Mouse (Mus musculus): ENCODE data around the gene Wdr25. TPM values are rescaled to one million over a fixed set of nuclear protein-coding genes. Genes with fewer than 3 reads are reported as not detected.

Wdr25 gene
- polyA plus RNA-seq, 1 experiment from 2014 or later: 6.8 TPM

DNA sequence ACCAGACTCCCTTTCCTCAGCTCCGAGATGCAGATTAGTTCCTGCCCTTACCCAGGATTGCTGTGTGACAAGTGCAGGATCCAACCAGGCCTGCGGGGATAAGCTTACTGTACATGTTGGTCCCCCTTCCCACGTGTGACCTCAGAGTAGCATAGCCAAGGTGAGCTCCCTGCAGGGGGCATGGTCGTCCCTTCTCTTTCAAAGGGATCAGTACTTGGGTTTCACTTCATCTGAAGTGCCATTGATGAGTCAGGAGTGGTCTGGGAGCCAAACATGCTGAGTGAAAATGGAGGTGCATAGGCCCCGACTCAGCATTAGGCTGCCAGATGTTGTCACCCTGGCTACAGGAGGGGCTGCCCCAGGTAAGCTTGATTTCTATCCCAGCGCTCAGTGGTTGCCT lies 91.6 kb downstream of the Wdr25 start:
- no peak for ATAC-seq (ENCODE audit: insufficient number of reproducible peaks, insufficient read depth, low FRiP score, low read depth)
- Histone ChIP-seq H3K27ac (ENCODE audit: low read length) (no peak overlapping the region), H3K4me3 (ENCODE audit: low read depth, low read length) (no peak overlapping the region), H3K9ac (replicated peaks; ENCODE audit: low read depth, low read length) (no peak overlapping the region), H3K4me2 (replicated peaks; ENCODE audit: low read depth, low read length) (no peak overlapping the region), H3K4me1 (ENCODE audit: control insufficient read depth, insufficient read depth, low read length) (no peaks in the 10 kb centered on the region), H3K9me3 (ENCODE audit: control insufficient read depth, low read depth, low read length) (no peaks in the 10 kb centered on the region), H3K27me3 (ENCODE audit: control insufficient read depth, insufficient read depth, low read length) (no peaks in the 10 kb centered on the region), H3K36me3 (ENCODE audit: control insufficient read depth, insufficient read depth, low read length) (no peaks in the 10 kb centered on the region)
- 70% methylated on average over 6 of the region's 6 CpGs for WGBS

DNA sequence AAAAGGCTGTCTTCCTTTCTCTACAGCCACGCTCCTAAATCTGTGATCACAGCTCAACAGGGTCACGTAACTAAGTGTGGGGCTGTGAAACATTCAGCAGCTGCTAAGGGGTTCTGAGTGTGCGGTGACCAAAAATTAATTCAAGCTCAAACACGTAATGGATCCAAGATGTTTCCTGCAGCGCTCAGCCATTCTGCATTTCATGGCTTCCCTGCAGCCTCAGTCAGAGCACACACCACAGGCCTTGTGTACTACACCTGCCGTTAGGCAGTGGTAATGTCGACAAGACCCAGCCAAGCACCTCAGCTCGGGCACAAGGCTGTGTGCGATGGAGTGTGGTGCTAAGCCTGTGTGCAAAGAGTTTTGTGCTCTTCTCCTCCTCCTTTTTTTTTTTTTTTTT lies 94.0 kb downstream of the Wdr25 start:
- no peak overlapping the region for H3K4me2 ChIP-seq (replicated peaks; ENCODE audit: low read depth, low read length)
- H3K27me3 ChIP-seq (ENCODE audit: control insufficient read depth, insufficient read depth, low read length): no peaks in the 10 kb centered on the region
- 89% methylated on average over 9 of the region's 9 CpGs for WGBS
- no peaks in the 10 kb centered on the region for H3K9me3 ChIP-seq (ENCODE audit: control insufficient read depth, low read depth, low read length)
- no peaks in the 10 kb centered on the region for H3K36me3 ChIP-seq (ENCODE audit: control insufficient read depth, insufficient read depth, low read length)
- ATAC-seq (ENCODE audit: insufficient number of reproducible peaks, insufficient read depth, low FRiP score, low read depth): no peak
- H3K9ac ChIP-seq (replicated peaks; ENCODE audit: low read depth, low read length): no peak overlapping the region
- H3K27ac ChIP-seq (ENCODE audit: low read length): no peak overlapping the region
- no peaks in the 10 kb centered on the region for H3K4me1 ChIP-seq (ENCODE audit: control insufficient read depth, insufficient read depth, low read length)
- H3K4me3 ChIP-seq (ENCODE audit: low read depth, low read length): no peak overlapping the region

DNA sequence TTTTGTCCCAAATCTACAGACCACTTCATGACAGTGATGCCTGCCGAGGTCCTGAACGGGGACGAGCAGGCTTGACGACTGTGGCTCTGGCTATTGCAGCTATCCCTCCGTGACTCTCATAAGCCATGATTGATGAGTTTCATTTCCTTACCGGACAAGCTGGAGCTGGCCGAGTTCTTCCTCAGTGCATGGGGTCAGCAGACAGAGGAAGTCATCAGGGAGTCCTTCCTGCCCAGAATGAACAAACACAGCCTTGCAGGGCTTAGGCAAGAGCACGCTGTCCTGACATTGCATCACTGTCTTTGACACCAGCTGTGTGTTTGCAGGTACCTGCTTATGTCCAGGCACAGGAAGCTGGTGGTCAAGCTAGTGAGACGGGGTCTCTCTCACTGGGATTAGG lies 97.0 kb downstream of the Wdr25 start:
- Histone ChIP-seq H3K27me3 (ENCODE audit: control insufficient read depth, insufficient read depth, low read length) (no peaks in the 10 kb centered on the region), H3K36me3 (ENCODE audit: control insufficient read depth, insufficient read depth, low read length) (no peaks in the 10 kb centered on the region), H3K9me3 (ENCODE audit: control insufficient read depth, low read depth, low read length) (no peaks in the 10 kb centered on the region), H3K9ac (replicated peaks; ENCODE audit: low read depth, low read length) (no peak overlapping the region), H3K27ac (ENCODE audit: low read length) (no peak overlapping the region), H3K4me2 (replicated peaks; ENCODE audit: low read depth, low read length) (no peak overlapping the region), H3K4me3 (ENCODE audit: low read depth, low read length) (no peak overlapping the region), H3K4me1 (ENCODE audit: control insufficient read depth, insufficient read depth, low read length) (0 out of 2 replicates have a peak, but pooled peaks cover 3% of the 10 kb centered on the region)
- ATAC-seq (ENCODE audit: insufficient number of reproducible peaks, insufficient read depth, low FRiP score, low read depth): no peak
- 35% methylated on average over 9 of the region's 9 CpGs for WGBS

DNA sequence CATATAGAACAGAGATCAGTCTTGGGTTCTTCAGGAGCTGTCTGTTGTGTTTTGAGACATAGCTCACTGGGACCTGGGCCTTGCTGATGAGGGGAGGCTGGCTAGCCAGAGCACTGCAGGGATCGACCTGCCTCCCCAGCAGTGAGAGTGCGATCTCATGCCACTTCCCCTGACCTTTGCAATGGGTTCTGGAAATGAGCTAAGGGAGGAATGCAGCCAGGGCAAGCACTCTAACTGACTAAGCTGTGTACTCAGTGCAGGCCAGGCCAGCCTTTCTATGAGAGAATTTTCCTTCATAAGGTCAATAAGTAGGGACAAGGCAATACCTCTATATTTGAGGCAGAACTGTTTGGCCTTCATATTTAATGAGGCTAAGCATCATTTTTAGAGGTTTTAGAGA lies 99.6 kb downstream of the Wdr25 start:
- Histone ChIP-seq H3K36me3 (ENCODE audit: control insufficient read depth, insufficient read depth, low read length) (no peaks in the 10 kb centered on the region), H3K9ac (replicated peaks; ENCODE audit: low read depth, low read length) (no peak overlapping the region), H3K4me3 (ENCODE audit: low read depth, low read length) (no peak overlapping the region), H3K4me2 (replicated peaks; ENCODE audit: low read depth, low read length) (no peak overlapping the region), H3K9me3 (ENCODE audit: control insufficient read depth, low read depth, low read length) (no peaks in the 10 kb centered on the region), H3K27ac (ENCODE audit: low read length) (no peak overlapping the region), H3K4me1 (ENCODE audit: control insufficient read depth, insufficient read depth, low read length) (0 out of 2 replicates have a peak, but pooled peaks cover 3% of the 10 kb centered on the region), H3K27me3 (ENCODE audit: control insufficient read depth, insufficient read depth, low read length) (no peaks in the 10 kb centered on the region)
- no peak for ATAC-seq (ENCODE audit: insufficient number of reproducible peaks, insufficient read depth, low FRiP score, low read depth)
- WGBS: 57% methylated on average over 2 of the region's 2 CpGs

DNA sequence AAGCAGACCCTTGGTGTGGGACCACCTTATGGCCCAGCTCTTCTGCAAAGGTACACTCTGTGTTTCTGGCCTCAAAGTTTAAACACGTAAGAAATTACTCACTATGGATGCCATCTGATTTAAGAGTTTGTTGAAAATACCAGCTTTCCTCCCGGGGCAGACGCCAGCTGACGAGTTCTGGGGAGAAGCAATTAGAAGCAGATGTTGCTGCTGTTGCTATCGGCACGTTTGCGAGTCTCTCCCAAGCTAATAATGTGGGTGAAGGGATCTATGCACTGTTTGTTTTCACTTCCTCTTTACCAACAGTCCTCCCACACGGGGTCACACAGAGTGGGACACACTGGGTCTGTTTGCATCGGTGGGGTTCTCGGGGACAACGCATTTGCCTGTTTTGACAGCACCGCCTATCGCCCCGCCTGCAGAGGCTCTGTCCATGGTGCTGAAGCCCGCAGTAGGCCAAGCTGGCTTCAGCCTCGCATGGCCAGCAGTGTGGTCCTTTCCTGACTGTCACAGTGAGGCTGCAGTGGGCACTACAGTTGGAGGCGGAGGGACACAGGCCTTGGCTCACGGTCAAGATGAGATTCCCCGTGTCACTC lies 101.1 kb downstream of the Wdr25 start:
- ATAC-seq (ENCODE audit: insufficient number of reproducible peaks, insufficient read depth, low FRiP score, low read depth): peak; percentile 65; the same call in 1 of the 2 replicates
- Histone ChIP-seq H3K36me3 (ENCODE audit: control insufficient read depth, insufficient read depth, low read length) (no peaks in the 10 kb centered on the region), H3K9ac (replicated peaks; ENCODE audit: low read depth, low read length) (no peak overlapping the region), H3K27me3 (ENCODE audit: control insufficient read depth, insufficient read depth, low read length) (no peaks in the 10 kb centered on the region), H3K9me3 (ENCODE audit: control insufficient read depth, low read depth, low read length) (no peaks in the 10 kb centered on the region), H3K4me1 (ENCODE audit: control insufficient read depth, insufficient read depth, low read length) (0 out of 2 replicates have a peak, but pooled peaks cover 3% of the 10 kb centered on the region), H3K27ac (ENCODE audit: low read length) (no peak overlapping the region), H3K4me2 (replicated peaks; ENCODE audit: low read depth, low read length) (peak overlapping the region; percentile 34), H3K4me3 (ENCODE audit: low read depth, low read length) (no peak overlapping the region)
- WGBS: 3% methylated on average over 19 of the region's 19 CpGs

DNA sequence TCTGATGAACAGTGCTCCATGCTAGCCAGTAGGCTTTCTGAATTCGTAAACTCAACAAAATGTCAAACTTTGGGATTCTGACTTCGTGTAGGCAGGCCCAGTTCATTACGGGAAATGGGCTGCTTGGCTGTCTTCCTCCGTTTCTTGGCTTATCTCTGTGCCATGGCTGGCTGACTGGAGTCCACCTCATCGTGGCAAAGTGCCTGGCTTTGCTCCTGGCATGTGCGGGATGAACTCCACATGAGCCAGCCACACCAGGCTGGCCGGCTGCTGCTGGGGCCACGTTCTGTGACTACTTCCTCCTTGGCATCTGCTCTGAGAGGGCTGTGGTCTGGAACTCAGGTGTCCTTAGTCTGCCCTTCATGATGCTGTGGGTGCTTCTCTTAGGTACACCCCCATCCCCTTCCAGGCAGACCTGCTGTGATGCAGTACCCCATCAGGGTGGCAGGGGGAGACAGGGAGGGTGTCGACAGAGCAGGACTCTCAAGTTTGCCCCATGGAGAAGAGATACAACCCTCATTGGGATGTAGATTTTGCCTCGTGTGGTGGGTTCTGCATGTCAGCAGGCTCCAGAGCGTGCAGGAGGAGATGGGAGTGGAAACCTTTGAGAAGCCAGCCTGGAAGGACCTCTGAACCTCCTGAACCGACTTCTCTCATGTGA lies 102.7 kb downstream of the Wdr25 start:
- no peaks in the 10 kb centered on the region for H3K27me3 ChIP-seq (ENCODE audit: control insufficient read depth, insufficient read depth, low read length)
- no peaks in the 10 kb centered on the region for H3K9me3 ChIP-seq (ENCODE audit: control insufficient read depth, low read depth, low read length)
- H3K36me3 ChIP-seq (ENCODE audit: control insufficient read depth, insufficient read depth, low read length): no peaks in the 10 kb centered on the region
- no peak overlapping the region for H3K4me3 ChIP-seq (ENCODE audit: low read depth, low read length)
- no peak overlapping the region for H3K27ac ChIP-seq (ENCODE audit: low read length)
- 82% methylated on average over 12 of the region's 12 CpGs for WGBS
- no peak overlapping the region for H3K9ac ChIP-seq (replicated peaks; ENCODE audit: low read depth, low read length)
- H3K4me2 ChIP-seq (replicated peaks; ENCODE audit: low read depth, low read length): no peak overlapping the region
- 0 out of 2 replicates have a peak, but pooled peaks cover 3% of the 10 kb centered on the region for H3K4me1 ChIP-seq (ENCODE audit: control insufficient read depth, insufficient read depth, low read length)
- no peak for ATAC-seq (ENCODE audit: insufficient number of reproducible peaks, insufficient read depth, low FRiP score, low read depth)

DNA sequence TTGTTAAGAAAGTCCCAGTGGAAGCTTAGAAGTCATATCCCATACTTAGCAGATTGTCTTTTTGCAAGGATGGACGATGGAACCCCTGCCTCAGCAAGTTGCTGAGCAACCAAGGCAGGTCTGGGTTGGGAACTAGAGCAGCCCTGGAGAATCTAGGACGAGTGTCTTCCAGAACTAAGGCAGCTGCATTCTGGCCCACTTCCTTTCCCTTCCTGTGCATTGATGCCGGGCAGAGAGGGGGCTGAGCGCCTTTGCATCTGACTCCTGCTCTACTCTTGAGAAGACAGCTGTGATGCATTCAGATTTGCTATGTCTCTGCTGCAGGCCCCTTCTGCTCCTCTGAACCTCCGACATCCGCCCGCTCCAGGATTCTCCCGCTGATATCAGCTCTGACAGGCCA lies 103.8 kb downstream of the Wdr25 start:
- no peaks in the 10 kb centered on the region for H3K36me3 ChIP-seq (ENCODE audit: control insufficient read depth, insufficient read depth, low read length)
- no peak for ATAC-seq (ENCODE audit: insufficient number of reproducible peaks, insufficient read depth, low FRiP score, low read depth)
- no peaks in the 10 kb centered on the region for H3K27me3 ChIP-seq (ENCODE audit: control insufficient read depth, insufficient read depth, low read length)
- H3K4me2 ChIP-seq (replicated peaks; ENCODE audit: low read depth, low read length): no peak overlapping the region
- no peak overlapping the region for H3K27ac ChIP-seq (ENCODE audit: low read length)
- no peak overlapping the region for H3K4me3 ChIP-seq (ENCODE audit: low read depth, low read length)
- 0 out of 2 replicates have a peak, but pooled peaks cover 3% of the 10 kb centered on the region for H3K4me1 ChIP-seq (ENCODE audit: control insufficient read depth, insufficient read depth, low read length)
- no peak overlapping the region for H3K9ac ChIP-seq (replicated peaks; ENCODE audit: low read depth, low read length)
- 83% methylated on average over 8 of the region's 8 CpGs for WGBS
- H3K9me3 ChIP-seq (ENCODE audit: control insufficient read depth, low read depth, low read length): no peaks in the 10 kb centered on the region

DNA sequence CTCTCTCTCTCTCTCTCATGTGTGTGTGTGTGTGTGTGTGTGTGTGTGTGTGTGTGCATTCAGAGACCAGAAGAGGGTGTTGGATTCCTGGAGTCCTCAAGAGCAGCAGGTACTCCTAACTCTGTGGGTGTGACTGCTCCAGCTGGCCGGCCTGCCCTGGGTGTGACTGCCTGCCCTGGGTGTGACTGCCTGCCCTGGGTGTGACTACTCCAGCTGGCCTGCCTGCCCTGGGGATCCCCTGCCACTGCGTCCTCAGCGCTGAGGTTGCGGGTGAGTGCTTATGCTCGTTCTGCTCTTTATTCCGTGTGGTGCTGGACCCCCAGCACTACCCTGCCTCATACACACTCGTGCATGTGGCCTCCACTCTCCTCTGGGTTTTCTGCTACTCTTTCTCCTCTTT lies 109.5 kb downstream of the Wdr25 start:
- H3K9me3 ChIP-seq (ENCODE audit: control insufficient read depth, low read depth, low read length): no peaks in the 10 kb centered on the region
- 60% methylated on average over 7 of the region's 7 CpGs for WGBS
- H3K27me3 ChIP-seq (ENCODE audit: control insufficient read depth, insufficient read depth, low read length): no peaks in the 10 kb centered on the region
- ATAC-seq (ENCODE audit: insufficient number of reproducible peaks, insufficient read depth, low FRiP score, low read depth): 0 out of 2 replicates have a peak, but pooled peaks have one; percentile 37
- no peaks in the 10 kb centered on the region for H3K4me1 ChIP-seq (ENCODE audit: control insufficient read depth, insufficient read depth, low read length)
- no peak overlapping the region for H3K4me3 ChIP-seq (ENCODE audit: low read depth, low read length)
- no peak overlapping the region for H3K4me2 ChIP-seq (replicated peaks; ENCODE audit: low read depth, low read length)
- no peak overlapping the region for H3K9ac ChIP-seq (replicated peaks; ENCODE audit: low read depth, low read length)
- H3K27ac ChIP-seq (ENCODE audit: low read length): no peak overlapping the region
- H3K36me3 ChIP-seq (ENCODE audit: control insufficient read depth, insufficient read depth, low read length): no peaks in the 10 kb centered on the region
